Mouse (Mus musculus) testis, postnatal 14 days (tissue): Measurements from ENCODE around the gene Fbxo8.

Source experiments
- DNase-seq: peaks from one replicate; pipeline ENCODE4 v3.0.0; 2021; ENCODE audit warnings: low spot score

The Fbxo8 gene

DNA sequence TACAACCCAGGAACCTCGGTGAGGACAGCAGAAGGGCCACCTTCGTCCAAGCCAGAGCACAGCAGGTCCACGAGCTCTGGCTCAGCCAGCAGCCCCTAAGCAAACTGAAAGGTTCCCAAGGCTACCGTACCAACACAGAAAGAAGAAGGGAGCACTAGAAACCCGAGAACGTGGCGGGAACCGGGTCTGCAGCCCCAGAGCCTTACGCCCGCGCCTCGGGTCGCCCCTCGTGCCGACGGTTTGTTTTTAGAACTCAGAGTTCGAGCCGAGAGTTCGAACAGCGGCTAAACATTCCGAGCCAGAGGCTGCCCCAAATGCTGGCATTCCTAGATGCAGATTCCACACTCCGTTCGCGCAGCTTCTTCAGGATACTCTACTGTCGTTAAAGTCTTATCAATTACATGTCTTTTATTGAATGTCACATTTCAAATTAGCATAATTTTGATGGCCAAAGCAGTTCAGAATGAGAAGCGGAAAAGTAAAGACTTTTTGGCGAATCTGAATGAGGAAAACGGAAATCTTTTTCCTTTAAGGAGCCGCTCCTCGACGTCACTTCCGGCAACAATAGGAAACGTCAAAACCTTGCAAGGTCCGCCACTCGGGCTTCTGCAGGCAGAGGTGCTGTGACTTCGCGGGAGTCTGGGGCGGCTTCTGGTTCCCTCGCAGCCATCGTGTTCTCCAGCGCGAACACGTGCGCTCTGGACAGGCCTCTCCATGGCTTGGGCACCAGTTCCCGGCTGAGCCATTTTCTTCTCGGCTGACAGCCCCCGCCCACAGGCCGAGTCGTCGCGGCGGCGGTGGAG, at the start of gene Fbxo8, which contains the start of gene Cep44:
TSS of gene Fbxo8 (plus strand) at position 533 of the 803 bp plus-strand sequence.
TSS of gene Cep44 (minus strand) at position 490 of the 803 bp plus-strand sequence.
- peak; percentile 87 for DNase-seq

DNA sequence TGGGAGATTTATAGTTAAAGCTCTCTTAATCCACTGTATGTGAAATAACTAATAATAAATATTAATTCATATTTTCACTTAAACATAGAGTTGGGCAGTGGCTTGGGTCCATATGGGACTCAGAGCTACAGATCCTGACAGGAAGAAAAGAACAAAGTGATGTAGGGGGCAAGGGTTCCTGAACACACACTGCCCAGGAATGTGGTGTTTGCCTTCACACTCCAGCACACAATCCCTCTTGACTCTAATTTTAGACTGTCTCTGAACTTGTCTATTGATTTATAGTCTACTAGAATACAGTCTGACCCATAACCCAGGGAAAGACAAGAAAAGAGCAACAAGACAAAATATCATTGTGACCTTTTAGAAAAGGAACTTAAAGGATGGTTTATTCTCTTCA, 49.0 kb upstream of the Fbxo8 start:
- DNase-seq: no peak

DNA sequence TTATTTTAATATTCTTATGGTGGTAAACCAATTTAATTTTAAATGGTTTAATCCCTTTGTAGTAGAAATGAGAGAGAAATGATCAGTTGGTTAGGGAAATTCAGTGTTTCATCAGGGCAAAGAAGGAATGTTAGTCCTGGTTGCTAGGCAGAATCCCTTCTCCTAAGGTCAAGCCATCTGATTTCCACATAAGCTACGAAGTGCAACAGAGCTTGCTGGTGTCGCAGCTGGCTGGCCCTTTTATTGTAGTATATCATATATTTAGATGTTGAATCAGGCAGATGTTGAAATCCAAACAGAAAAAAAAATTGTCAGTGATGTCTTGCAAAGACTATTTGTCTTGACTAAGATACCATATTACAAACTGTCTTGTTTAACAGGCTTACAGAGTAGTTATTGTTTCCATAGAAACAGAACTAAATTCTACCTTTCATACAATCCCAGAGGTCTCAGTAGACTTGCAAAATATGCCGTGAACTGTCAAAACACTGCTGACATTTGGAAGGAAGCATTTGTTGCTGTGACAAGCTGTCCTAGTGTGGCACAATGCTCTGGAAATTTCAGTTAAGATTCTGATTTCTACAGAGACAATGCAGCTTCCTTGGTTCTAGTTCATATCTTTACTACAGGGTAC, 42.5 kb upstream of the Fbxo8 start:
- no peak for DNase-seq

DNA sequence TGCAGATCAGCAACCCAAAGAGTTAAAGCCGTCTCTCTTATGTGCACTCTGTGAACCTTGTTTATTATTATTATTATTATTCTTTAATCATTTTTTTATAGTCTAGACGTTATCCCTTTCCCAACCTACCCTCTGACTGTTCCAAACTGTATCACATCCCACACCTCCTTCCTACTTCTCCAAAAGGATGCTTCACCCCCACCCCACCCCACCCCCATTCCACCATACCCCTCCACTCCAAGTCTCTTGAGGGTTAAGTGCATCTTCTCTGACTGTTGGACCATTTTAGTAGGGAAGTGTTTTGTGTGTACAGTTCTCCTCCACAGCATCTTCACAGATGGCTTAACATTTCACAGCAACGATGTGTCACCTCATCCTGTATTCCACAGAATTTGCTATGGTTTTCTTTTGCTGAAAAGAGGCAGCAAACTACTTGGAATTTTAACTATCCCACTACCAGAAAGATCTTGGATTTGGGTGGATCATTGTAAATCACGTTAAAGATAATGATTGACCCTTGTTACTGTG, 41.9 kb upstream of the Fbxo8 start:
- no peak for DNase-seq

DNA sequence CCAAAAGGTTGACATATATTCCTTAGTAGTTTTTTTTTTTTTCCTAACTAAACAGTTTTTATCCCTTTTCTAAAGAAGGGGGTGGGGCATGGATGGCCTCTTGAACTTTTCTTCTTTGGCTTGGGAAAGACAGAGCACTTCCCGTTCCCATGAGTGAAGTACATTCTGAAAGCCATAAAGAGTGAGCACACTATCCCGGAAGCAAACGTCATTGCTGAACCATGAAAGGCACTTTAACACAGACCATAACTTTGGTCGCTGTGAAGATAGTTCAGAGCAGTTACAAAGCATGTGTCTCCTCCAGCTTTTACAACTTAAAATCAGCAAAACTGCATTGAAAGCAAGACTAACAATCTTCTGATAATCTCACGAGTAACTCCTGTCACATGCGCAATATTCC, 32.0 kb upstream of the Fbxo8 start:
- no peak for DNase-seq

DNA sequence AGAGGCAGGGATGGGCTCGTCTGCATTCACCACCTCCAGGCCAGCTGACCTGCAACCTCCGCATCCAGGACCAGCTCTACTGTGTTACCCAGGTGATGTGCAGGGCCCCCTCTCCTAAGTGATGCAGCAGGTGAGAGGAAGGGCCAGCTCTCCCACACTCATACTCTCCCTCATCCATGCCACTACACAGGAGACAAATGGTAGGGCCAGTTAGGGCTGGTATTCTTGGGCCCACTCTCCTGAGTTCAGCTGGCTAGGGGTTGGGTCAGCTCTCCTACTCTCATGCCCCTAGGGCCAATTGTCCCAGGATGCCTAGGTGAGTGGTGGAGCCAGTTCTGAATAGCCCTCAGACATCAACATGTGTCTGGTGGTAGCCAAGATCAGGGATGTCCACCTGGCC, 30.6 kb upstream of the Fbxo8 start:
- DNase-seq: no peak

DNA sequence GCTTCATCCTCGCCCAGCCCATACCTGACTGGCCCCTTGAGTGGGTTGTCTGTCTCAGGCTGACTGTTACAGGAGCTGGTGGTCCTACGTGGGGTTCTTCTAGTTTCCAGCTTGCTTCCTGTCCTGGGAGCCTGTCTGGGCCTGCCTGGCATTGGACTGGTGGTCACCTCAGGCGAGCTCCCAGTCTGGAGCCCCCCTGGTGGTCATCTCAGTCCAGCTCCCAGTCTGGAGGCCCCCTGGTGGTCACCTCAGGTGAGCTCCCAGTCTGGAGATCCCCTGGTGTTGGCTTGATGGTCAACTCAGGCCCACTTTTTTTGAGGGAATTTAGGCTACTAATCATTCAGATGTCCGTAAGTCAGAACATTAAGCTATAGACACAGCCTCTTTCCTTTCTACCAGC, 29.8 kb upstream of the Fbxo8 start:
- DNase-seq: no peak

DNA sequence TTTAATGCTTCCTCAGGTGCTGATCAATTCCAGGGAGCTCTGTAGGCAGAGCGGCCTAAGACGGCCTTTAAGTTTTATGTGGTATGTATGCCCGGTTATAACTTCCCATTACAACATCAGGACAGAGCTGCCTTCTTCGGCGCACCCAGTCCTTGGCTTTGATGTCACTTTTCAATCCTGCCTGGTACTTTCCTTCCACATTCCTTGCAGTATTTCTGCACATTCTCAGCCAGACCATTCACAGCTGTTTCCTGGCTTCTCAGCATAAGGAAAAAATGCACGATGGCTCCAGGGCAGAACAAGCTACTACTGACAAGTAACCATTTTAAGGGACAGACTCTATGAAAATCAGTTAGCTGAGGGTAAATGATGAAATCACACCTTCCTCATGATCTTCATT, 22.0 kb upstream of the Fbxo8 start:
- DNase-seq: no peak

DNA sequence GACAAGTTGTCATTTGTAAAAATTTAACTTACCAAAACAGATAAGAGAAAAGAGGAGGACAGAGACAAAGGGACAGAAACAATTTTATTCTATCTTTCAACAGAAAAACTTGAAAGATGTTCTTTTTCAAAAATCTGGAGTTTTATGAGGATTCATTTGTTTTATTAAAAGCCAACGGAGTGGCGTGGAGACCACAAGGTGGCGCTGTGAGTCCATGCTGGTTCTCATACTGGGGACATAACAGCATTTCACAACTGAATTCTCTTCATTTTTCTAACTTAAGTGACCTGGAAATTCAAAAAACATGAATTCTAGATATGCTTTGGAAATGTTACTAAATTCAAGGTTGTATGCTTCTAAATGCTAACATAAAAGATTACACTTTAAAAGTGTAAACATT, 20.5 kb upstream of the Fbxo8 start:
- no peak for DNase-seq

DNA sequence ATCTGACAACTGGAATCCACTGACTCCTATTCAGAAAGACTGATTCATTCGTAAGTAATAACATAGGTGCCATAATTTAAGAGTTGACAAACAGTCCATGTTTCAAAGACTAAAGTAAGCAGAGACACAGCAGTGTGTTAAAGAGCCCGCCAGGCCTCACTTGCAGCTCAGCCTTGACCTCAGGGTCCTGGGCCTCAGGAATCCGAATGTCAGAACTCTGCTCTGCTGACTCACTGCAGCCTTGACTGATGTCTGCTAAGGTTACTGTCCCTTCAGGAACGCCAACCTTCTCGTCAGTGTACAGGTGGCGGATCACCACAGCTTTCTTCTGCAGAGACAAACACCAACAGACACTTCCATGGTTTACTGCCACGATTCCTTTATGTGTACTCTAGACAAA, 10.2 kb upstream of the Fbxo8 start:
- no peak for DNase-seq

DNA sequence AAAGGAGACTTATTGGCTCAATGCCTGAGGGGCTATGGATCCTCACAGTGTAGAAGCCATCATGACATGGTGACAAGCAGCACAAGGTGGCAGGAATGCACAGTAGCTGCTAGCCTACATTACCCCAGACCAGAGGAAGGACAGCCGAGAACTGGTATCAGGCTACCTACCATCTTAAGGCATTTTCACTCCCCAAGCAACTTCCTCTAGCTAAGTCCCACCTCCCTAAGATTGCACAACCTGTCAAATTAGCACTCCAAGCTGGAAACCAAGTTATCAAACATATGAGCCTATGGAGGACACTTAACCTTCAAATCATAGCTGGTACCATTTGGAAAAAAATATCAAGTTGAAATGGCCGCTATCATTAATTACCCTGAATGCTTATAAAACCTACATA, 3.0 kb upstream of the Fbxo8 start:
- DNase-seq: no peak

DNA sequence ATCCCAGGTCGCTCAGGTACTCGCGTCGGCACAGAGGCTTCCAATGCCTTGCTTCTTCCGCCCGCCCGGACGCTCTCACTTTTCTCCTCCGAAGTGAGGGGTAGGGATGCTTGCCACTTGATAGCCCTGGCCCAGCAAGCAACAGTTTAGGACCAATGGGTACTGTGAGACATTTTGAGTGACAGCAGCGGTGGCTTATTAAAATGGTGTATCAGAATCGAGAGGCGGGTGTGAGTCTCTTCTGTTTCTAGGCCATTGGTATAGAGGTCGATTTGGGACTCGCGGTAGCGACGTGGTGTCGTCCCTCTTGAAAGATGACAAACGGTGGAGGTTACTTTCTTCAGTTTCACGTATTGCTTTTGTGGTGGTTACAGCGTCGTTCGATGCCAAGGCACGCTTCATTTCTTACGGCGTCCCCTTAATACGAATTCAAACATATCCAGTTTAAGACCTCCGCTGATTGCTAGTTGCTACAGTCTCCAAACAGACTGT, 517 bp downstream of the Fbxo8 start:
- peak; percentile 88 for DNase-seq

DNA sequence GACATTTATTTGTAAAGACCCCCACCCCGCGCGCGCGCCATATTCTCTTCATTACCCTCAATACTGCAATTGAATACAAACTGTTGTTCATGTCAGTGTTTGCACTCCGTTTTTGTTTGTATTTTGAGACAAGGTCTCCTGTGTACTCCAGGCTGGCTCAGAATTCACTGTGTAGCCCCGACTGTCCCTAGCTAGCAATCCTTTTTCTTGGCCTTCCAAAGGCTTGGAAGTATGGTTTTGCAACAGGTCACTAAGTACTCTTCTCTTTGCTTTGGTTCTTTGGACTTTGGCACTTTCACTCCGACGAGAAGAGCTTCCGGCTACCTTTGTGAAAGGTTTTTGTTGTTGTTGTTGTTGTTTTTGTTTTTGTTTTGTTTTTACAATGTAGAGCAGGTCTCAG, 1.2 kb downstream of the Fbxo8 start:
- DNase-seq: no peak

DNA sequence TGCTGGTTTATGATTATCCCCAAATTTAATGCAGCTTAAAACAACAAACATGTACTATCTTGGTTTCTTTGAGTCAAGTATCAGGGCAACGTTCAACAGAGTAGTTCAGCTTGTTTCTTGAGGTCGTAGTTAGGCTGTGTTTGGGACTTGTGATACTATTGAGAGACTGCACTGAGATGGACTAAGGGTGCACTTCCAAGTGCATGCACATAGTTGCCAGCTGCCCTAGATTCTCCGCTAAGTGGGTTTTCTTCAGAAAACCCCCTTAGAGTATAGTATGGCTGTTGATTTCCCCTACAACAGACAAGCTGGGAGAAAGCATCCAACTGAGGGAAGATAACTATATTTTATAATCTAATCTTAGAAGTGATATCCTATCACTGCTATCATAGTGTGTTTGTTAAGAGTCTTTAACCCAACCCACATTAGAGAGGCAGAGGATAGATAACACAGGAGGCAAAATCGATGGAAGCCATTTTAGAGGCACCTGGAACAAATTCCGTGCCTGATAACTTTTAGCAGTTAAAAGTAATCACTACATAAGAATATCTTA, 1.7 kb downstream of the Fbxo8 start:
- DNase-seq: no peak

DNA sequence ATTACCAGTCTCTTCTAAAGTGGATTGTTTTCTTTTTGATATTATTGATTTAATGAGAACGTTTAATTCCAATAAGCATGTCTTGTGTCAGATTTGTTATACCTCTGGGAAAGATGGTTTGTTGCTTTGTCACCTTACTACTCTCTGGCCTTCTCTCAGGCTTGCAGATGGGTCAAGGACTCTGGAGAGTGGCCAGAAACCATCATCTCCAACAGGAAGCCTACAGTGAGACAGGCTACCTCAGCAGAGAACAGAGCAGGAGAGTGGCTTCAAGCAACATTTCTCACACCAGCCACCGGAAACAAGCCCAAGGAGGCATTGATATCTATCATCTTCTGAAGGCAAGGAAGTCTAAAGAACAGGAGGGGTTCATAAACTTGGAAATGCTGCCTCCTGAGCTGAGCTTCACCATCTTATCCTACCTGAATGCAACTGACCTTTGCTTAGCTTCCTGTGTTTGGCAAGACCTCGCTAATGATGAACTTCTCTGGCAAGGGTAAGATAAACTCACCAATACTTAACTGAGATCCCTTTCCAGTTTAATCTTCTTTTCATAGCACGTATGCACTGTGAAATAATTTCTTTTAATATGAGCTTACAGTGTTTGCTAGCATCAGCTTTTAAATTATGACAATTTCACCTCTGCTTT, 13.6 kb downstream of the Fbxo8 start:
- DNase-seq: no peak

DNA sequence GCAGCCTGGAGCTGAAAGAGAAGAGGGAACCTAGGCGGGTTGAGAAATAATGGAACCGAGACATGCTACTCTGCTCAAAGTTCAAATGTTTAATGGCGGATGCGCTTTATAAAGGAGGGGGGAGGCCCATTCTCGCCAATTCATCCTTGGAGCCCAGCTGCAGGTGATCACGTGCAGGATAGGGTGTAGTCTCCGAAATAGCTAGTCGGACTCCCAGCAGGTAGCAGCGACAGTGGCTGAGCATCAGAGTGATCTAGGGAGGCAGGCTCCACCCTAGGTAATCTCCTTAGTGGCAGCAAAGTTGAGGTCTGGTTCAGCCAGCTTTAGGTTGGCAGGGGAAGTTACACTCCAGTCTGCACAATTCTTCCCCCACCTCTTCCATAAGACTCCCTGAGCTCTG, 16.0 kb downstream of the Fbxo8 start:
- no peak for DNase-seq

DNA sequence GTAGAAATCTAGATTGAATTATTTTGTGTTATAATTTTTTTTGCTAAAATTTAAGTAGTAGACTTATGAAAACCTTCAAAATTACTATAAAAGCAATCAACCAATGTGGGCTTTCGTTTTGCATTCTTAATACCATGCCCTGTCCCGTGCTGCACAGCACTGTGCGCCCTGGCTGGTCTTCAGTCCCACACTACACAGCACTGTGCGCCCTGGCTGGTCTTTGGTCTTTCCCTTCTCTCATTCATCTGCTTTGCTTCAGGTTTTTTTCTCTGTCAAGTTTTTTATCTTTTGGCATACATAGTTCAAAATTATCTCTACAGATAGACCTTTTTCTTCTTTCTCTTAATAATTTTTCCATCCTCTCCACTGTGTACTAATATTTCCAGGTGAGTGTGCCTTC, 30.0 kb downstream of the Fbxo8 start:
- peak; percentile 12 for DNase-seq

DNA sequence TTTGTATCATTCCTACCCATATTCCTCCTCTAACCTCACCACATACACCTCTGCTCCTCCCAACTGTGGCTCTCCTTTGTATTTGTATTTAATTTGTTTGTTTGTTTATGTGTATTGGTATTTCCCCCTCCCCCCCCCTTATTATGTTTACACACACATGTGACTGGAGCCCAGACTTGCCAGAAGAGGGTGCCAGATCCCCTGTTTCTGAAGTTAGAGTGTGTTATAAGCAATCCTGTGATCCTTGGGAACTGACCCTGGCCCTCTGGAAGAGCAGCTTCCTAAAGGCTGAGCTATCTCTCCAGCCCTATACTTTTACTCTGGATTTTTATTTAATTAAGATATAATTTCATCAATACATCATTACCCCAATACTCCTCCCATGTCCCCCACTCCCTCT, 32.0 kb downstream of the Fbxo8 start:
- DNase-seq: no peak

DNA sequence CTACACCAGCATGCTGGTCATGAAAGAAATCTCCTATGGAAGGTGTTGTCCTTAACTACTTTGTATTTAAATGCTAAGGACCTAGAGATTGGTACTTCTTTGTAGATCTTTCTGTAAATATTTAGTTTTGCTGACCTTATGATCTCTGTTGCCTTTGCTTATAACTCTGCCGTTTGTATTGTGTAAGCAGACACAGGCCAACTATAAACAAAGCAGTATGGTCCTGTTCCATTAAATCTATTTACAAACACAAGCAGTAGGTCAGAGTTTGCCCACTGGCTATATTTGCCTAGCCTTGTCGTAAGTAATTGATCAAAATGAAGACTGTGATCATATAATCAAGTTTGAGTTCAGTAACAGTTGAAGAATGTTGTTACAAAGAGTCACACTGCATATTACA, 38.1 kb downstream of the Fbxo8 start:
- no peak for DNase-seq

DNA sequence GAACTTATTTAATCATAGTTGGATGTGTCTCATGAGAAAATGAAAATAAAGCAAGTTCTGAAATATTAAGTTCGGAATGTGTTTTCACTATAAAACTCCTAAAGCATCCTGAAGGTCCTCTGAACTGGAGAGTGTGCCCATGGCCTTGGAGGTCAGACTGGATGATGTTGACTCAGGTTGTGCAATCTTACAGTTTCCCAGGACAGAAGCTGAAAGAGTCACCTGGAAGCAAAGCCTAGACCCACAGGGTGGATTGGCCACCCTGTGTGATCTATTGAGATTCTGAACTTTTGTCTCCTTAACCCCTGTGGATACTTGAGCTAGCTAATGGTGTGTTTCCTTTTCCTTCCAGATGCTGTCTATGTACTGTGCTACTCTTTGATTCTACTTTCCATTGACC, 40.2 kb downstream of the Fbxo8 start:
- DNase-seq: no peak

DNA sequence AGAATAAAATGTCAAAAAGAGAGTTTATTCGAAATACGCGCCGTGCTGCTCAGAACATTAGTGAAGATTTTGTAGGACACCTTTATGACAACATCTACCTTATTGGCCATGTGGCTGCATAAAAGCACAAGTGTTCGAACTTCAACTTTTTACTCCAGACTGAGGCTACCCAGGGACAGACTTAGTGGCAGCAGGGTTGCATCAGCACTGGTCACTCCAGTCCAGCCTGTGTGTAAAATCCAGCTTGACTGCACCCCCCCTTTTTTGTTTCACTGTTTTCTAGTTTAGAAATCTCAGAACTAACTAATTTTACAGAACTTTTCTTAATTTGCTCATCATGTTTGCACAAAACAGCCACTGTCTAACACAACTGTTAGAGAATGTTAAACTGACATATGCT, 40.6 kb downstream of the Fbxo8 start:
- DNase-seq: no peak

DNA sequence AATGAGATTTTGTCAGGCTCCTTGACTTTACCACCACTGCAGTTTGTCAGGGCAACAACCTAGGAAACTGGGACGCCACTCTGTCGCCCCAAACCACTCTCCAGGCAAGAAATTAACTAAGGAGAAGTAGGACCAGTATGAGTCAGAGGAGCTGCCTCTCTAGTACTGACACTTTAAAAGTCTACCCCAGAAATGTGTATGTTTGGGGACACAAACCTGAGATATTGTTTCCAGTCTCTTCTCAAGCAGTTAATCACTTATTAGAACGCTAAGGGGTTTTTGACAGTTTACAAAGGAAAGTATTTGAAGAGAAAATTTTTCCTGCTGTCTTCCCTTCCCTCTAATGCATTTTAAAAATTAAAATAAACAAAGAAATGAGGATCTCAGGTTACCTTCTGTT, 55.6 kb downstream of the Fbxo8 start:
- DNase-seq: no peak

DNA sequence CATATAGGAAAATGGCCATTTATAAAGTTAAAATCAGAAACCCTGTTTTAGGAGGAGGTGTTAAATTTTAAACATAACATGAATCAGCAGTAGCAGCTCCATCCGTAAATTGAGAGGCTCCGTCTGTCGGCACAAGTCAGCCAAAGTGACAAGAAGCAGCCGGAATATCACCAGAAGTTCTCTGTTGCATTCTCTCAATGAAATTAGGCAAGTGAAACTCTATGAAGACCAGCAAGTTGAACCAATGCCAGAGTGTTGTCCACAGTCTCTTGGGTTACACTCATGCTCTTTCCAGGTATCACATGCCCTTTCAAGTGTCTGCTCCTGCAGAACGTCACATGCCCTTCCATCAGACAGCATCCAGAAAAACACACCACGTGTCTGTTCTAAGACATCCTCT, 60.8 kb downstream of the Fbxo8 start:
- DNase-seq: no peak
